Mouse (Mus musculus): ENCODE measurements at regions not wholly inside any gene's neighbourhood (a gene's known extent, or its start where the extent isn't known, plus 50 kb on each side); places are given as distances from the start of the nearest gene placed in this dataset.

DNA sequence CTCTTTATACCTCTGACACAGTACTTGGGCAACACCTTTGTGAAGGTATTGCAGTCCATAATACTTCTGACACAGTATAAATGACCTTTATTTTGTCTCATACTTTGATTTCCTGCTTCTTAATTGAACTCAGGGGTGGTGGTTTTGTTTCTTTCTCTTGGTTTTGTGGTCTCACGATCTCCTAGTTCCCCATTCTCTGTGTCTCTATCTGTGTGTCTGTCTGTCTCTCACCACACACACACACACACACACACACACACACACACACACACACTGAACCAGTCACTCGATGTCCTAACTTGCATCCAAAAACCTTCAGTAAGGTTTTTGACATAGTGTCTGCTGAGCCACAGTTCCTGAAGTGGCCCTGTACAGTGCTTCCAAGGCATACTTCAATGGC is 166.7 kb upstream of the Thbs1 start:
- WGBS: 86% methylated on average over 2 of the region's 2 CpGs
- H3K4me3 ChIP-seq: no peak overlapping the region
- H3K4me1 ChIP-seq (replicated peaks): no peaks in the 10 kb centered on the region
- no peaks in the 10 kb centered on the region for H3K36me3 ChIP-seq
- ATAC-seq (ENCODE audit: low FRiP score): no peak
- no peak overlapping the region for H3K27ac ChIP-seq
- no peaks in the 10 kb centered on the region for H3K9me3 ChIP-seq
- H3K9ac ChIP-seq: no peak overlapping the region
- H3K27me3 ChIP-seq: no peaks in the 10 kb centered on the region
- H3K4me2 ChIP-seq: no peak overlapping the region

GRCm38 (mm10) chr2:117950431-117951336 is 161.0 kb upstream of the Thbs1 start:
- H3K9ac ChIP-seq: no peak overlapping the region
- no peak overlapping the region for H3K27ac ChIP-seq
- no peaks in the 10 kb centered on the region for H3K27me3 ChIP-seq
- no peaks in the 10 kb centered on the region for H3K36me3 ChIP-seq
- ATAC-seq (ENCODE audit: low FRiP score): no peak
- H3K4me2 ChIP-seq: no peak overlapping the region
- no peak overlapping the region for H3K4me3 ChIP-seq
- no peaks in the 10 kb centered on the region for H3K9me3 ChIP-seq
- 67% methylated on average over 5 of the region's 5 CpGs for WGBS
- H3K4me1 ChIP-seq (replicated peaks): no peaks in the 10 kb centered on the region

- ATAC-seq (ENCODE audit: low FRiP score): no peak
- Histone ChIP-seq H3K27ac (no peak overlapping the region), H3K9ac (no peak overlapping the region), H3K4me1 (replicated peaks) (no peaks in the 10 kb centered on the region), H3K4me2 (no peak overlapping the region), H3K36me3 (no peaks in the 10 kb centered on the region), H3K9me3 (no peaks in the 10 kb centered on the region), H3K4me3 (no peak overlapping the region), H3K27me3 (no peaks in the 10 kb centered on the region)
- 90% methylated on average over 2 of the region's 2 CpGs for WGBS
Measured at GRCm38 (mm10) chr2:117951337-117951718, 160.3 kb upstream of the Thbs1 start.

GRCm38 (mm10) chr2:117958737-117959136 is 152.9 kb upstream of the Thbs1 start:
- H3K9ac ChIP-seq: no peak overlapping the region
- no peaks in the 10 kb centered on the region for H3K4me1 ChIP-seq (replicated peaks)
- no peaks in the 10 kb centered on the region for H3K27me3 ChIP-seq
- no peak overlapping the region for H3K4me2 ChIP-seq
- H3K4me3 ChIP-seq: no peak overlapping the region
- H3K27ac ChIP-seq: no peak overlapping the region
- no peaks in the 10 kb centered on the region for H3K36me3 ChIP-seq
- ATAC-seq (ENCODE audit: low FRiP score): no peak
- WGBS: 89% methylated on average over 4 of the region's 4 CpGs
- H3K9me3 ChIP-seq: no peaks in the 10 kb centered on the region

DNA sequence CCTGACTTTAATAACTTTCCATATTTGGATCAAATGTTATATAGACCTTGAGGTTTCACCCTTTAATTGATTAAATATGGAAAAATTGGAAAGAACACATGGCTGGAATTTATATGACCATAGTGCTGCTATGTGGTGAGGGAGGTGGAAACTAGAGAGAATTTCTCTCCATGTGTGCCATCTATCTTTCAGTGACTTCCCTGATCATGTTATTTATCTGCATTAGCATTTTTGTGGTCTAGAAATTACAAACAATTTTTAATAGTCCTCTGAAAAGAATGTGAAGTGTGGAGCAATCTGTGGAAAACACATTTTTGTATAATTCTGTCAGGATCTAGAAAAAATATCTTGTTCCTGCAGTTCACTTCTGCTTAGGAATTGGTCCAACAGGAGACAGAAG is 152.2 kb upstream of the Thbs1 start:
- H3K9me3 ChIP-seq: no peaks in the 10 kb centered on the region
- no peak overlapping the region for H3K4me2 ChIP-seq
- H3K9ac ChIP-seq: no peak overlapping the region
- no peaks in the 10 kb centered on the region for H3K36me3 ChIP-seq
- no peak overlapping the region for H3K27ac ChIP-seq
- no peak overlapping the region for H3K4me3 ChIP-seq
- H3K4me1 ChIP-seq (replicated peaks): no peaks in the 10 kb centered on the region
- no peaks in the 10 kb centered on the region for H3K27me3 ChIP-seq
- no peak for ATAC-seq (ENCODE audit: low FRiP score)

GRCm38 (mm10) chr2:117962531-117962930 is 149.1 kb upstream of the Thbs1 start:
- no peak for ATAC-seq (ENCODE audit: low FRiP score)
- Histone ChIP-seq H3K9me3 (0 out of 2 replicates have a peak, but pooled peaks cover 3% of the 10 kb centered on the region), H3K4me1 (replicated peaks) (no peaks in the 10 kb centered on the region), H3K4me3 (no peak overlapping the region), H3K27me3 (no peaks in the 10 kb centered on the region), H3K4me2 (no peak overlapping the region), H3K36me3 (no peaks in the 10 kb centered on the region), H3K27ac (no peak overlapping the region), H3K9ac (no peak overlapping the region)
- WGBS: 84% methylated on average over 4 of the region's 4 CpGs

DNA sequence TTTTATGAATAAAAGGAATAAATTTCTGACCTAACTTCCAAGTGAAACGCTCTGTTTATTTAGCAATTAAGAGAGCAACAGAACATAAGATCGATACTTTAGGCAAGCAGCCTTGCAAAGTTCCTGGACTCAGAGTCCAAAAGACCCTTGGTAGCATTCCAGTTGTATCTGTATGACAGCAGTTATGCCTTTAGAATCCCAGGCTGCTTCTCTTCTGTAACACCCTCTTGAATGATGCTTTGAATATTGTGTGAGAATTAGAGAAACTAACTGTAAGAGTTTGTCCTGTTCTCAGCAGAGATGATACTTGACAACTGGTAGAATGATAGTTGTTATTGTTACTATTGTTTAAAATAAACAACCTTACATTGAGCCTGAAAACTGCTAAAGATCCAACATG is 148.2 kb upstream of the Thbs1 start:
- no peak overlapping the region for H3K27ac ChIP-seq
- H3K27me3 ChIP-seq: no peaks in the 10 kb centered on the region
- no peak overlapping the region for H3K4me2 ChIP-seq
- no peaks in the 10 kb centered on the region for H3K36me3 ChIP-seq
- H3K4me3 ChIP-seq: no peak overlapping the region
- no peak for ATAC-seq (ENCODE audit: low FRiP score)
- no peaks in the 10 kb centered on the region for H3K4me1 ChIP-seq (replicated peaks)
- H3K9ac ChIP-seq: no peak overlapping the region
- WGBS: 94% methylated on average over 2 of the region's 2 CpGs
- 0 out of 2 replicates have a peak, but pooled peaks cover 3% of the 10 kb centered on the region for H3K9me3 ChIP-seq

- Histone ChIP-seq H3K36me3 (no peaks in the 10 kb centered on the region), H3K27me3 (no peaks in the 10 kb centered on the region), H3K4me2 (no peak overlapping the region), H3K4me3 (no peak overlapping the region), H3K9me3 (0 out of 2 replicates have a peak, but pooled peaks cover 3% of the 10 kb centered on the region), H3K4me1 (replicated peaks) (no peaks in the 10 kb centered on the region), H3K9ac (no peak overlapping the region), H3K27ac (no peak overlapping the region)
- 97% methylated on average over 4 of the region's 4 CpGs for WGBS
- no peak for ATAC-seq (ENCODE audit: low FRiP score)
Measured at GRCm38 (mm10) chr2:117965758-117966157, 145.9 kb upstream of the Thbs1 start.

DNA sequence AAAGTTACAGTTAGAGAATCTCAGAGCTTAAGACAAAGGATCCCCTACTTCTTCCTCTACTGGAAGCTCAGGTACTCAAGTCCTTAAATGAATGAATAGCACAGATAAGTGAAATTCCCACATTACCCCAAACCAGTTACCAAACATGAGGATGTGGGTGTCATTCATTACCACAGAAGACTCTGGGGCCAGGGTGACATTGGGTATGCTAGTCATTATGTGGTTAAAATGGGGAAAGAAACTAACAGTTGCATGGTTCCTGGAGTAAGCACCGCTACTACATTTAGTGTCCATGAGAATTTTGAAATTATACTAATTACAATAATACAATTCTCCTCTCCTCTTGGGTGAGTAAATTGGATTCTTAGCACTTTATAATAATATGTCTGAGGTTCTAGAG is 142.9 kb upstream of the Thbs1 start:
- Histone ChIP-seq H3K27ac (no peak overlapping the region), H3K36me3 (no peaks in the 10 kb centered on the region), H3K9ac (no peak overlapping the region), H3K9me3 (0 out of 2 replicates have a peak, but pooled peaks cover 3% of the 10 kb centered on the region), H3K4me2 (no peak overlapping the region), H3K4me3 (no peak overlapping the region), H3K4me1 (replicated peaks) (no peaks in the 10 kb centered on the region), H3K27me3 (no peaks in the 10 kb centered on the region)
- no peak for ATAC-seq (ENCODE audit: low FRiP score)
- WGBS: 93% methylated on average over 1 of the region's 1 CpGs

- WGBS: 91% methylated on average over 5 of the region's 5 CpGs
- Histone ChIP-seq H3K4me2 (no peak overlapping the region), H3K27ac (no peak overlapping the region)
Measured at GRCm38 (mm10) chr2:117970631-117971030, 141.0 kb upstream of the Thbs1 start.

GRCm38 (mm10) chr2:117977033-117977432 is 134.6 kb upstream of the Thbs1 start:
- Histone ChIP-seq H3K4me3 (no peak overlapping the region), H3K4me1 (replicated peaks) (no peaks in the 10 kb centered on the region), H3K27ac (no peak overlapping the region), H3K27me3 (no peaks in the 10 kb centered on the region), H3K4me2 (no peak overlapping the region), H3K9me3 (no peaks in the 10 kb centered on the region), H3K36me3 (no peaks in the 10 kb centered on the region), H3K9ac (no peak overlapping the region)
- no peak for ATAC-seq (ENCODE audit: low FRiP score)
- WGBS: 89% methylated on average over 9 of the region's 9 CpGs

More at GRCm38 (mm10) chr2:117970631-117971030, 141.0 kb upstream of the Thbs1 start:
- H3K9ac ChIP-seq: no peak overlapping the region
- 0 out of 2 replicates have a peak, but pooled peaks cover 3% of the 10 kb centered on the region for H3K9me3 ChIP-seq
- no peaks in the 10 kb centered on the region for H3K4me1 ChIP-seq (replicated peaks)
- no peak for ATAC-seq (ENCODE audit: low FRiP score)
- no peak overlapping the region for H3K4me3 ChIP-seq
- H3K27me3 ChIP-seq: no peaks in the 10 kb centered on the region
- H3K36me3 ChIP-seq: no peaks in the 10 kb centered on the region

GRCm38 (mm10) chr2:117980856-117981255 is 130.8 kb upstream of the Thbs1 start:
- WGBS: 95% methylated on average over 2 of the region's 2 CpGs
- Histone ChIP-seq H3K9me3 (no peaks in the 10 kb centered on the region), H3K4me2 (no peak overlapping the region), H3K27me3 (no peaks in the 10 kb centered on the region), H3K4me3 (no peak overlapping the region), H3K9ac (no peak overlapping the region), H3K4me1 (replicated peaks) (no peaks in the 10 kb centered on the region), H3K27ac (no peak overlapping the region), H3K36me3 (no peaks in the 10 kb centered on the region)
- no peak for ATAC-seq (ENCODE audit: low FRiP score)

GRCm38 (mm10) chr2:117984569-117984968 is 127.1 kb upstream of the Thbs1 start:
- no peak overlapping the region for H3K4me2 ChIP-seq
- 92% methylated on average over 5 of the region's 5 CpGs for WGBS
- H3K27ac ChIP-seq: no peak overlapping the region
- no peak for ATAC-seq (ENCODE audit: low FRiP score)
- H3K36me3 ChIP-seq: no peaks in the 10 kb centered on the region
- no peak overlapping the region for H3K4me3 ChIP-seq
- 0 out of 2 replicates have a peak, but pooled peaks cover 5% of the 10 kb centered on the region for H3K4me1 ChIP-seq (replicated peaks)
- H3K9ac ChIP-seq: no peak overlapping the region
- H3K9me3 ChIP-seq: no peaks in the 10 kb centered on the region
- H3K27me3 ChIP-seq: no peaks in the 10 kb centered on the region
